In the genomic region with DNA sequence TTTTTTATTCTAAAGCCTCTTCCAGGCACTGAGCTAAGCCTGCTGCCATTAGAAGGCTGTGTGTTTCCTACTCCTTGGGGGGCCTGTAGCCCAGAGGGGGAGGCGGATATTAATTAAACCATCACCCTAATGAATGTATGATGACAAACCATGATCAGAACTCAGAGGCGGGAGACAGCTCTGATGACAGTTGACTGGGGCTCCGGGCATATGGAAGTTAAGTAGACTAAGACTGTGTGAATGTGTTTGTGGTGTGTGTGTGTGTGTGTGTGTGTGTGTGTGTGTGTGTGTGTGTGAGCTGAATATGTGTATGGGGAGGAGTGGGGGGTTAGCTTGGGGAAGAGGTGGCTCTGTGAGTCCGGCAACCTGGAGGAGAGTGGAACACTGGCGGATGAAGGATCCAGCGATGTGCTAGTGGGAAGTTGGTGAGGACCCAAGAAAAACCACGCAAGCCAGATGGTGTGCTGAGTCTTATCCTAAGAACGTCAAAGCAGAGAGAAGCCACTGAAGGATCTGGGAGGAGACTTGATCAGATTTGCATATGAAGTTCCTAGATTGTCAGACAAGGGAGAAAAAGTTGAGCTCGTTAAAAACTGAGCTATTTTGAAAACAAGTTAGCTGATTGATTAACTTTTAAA, we compare ENCODE assay signal across 17 mouse cellular contexts.
DNase-seq lines count a peak whose midpoint lies in the region; ATAC-seq and TF ChIP-seq lines count a peak whose summit lies in the region.
"Had no signal": no experiment of that assay in that cellular context is flagged by ENCODE, and none has a peak within 500 bp of the region (broad histone marks: within the 10 kb centered on the region; RNA-seq: fewer than 3 reads in every experiment).

No protein-coding gene starts in this region.

- H3K9me3 ChIP-seq in intestine, postnatal 0 days (ENCODE audit: control insufficient read depth) = no peaks in the 10 kb centered on the region
- H3K9me3 ChIP-seq: embryonic facial prominence, embryonic 12.5 days; kidney, embryonic 15.5 days; lung, embryonic 15.5 days; neural tube, embryonic 12.5 days had no signal

- no peak for TF ChIP-seq CTCF in intestine, postnatal 0 days (IDR thresholded peaks at IDR 0.05; ENCODE audit: low read depth)

- peak; percentile 19 for DNase-seq in lung, postnatal 10 days
- no peak for DNase-seq in lung, postnatal 14 days
- peak; percentile 41 to 53 for DNase-seq in frontal cortex, postnatal 14 days (ENCODE audit: low spot score in 2 of 2)
- peak; percentile 37 to 84 for DNase-seq in left cerebral cortex, adult 8-10 months (ENCODE audit: low spot score in 2 of 2)
- peak; percentile 91 for DNase-seq in telencephalon, adult 2 months (ENCODE audit: low read depth, low spot score)
- DNase-seq in adrenal gland, adult 8-10 months = no peak
- DNase-seq: adrenal gland, postnatal 14 days; cerebellum, postnatal 25 days; midbrain, embryonic 14.5 days; retina, postnatal 1 day; thymus, postnatal 4 days had no signal

- WGBS in intestine, postnatal 0 days = 78% methylated on average over 9 of the region's 9 CpGs

- H3K27me3 ChIP-seq in intestine, postnatal 0 days (replicated peaks; ENCODE audit: control insufficient read depth, insufficient read depth, low read length) = no peaks in the 10 kb centered on the region
- H3K27me3 ChIP-seq: CH12.LX; embryonic facial prominence, embryonic 12.5 days; kidney, embryonic 15.5 days; lung, embryonic 15.5 days; neural tube, embryonic 12.5 days had no signal

- no peak overlapping the region for H3K4me2 ChIP-seq in intestine, postnatal 0 days (replicated peaks; ENCODE audit: low read depth)
- H3K4me2 ChIP-seq: embryonic facial prominence, embryonic 12.5 days; kidney, embryonic 15.5 days; lung, embryonic 15.5 days; neural tube, embryonic 12.5 days had no signal

- H3K36me3 ChIP-seq in intestine, postnatal 0 days (ENCODE audit: control insufficient read depth, insufficient read depth) = no peaks in the 10 kb centered on the region
- H3K36me3 ChIP-seq: embryonic facial prominence, embryonic 12.5 days; kidney, embryonic 15.5 days; lung, embryonic 15.5 days; neural tube, embryonic 12.5 days had no signal

- H3K4me3 ChIP-seq in intestine, postnatal 0 days (ENCODE audit: low read depth, low read length) = no peak overlapping the region
- H3K4me3 ChIP-seq: embryonic facial prominence, embryonic 12.5 days; kidney, embryonic 15.5 days; lung, embryonic 15.5 days; neural tube, embryonic 12.5 days had no signal

- no peak overlapping the region for H3K9ac ChIP-seq in intestine, postnatal 0 days (ENCODE audit: low read depth, low read length)
- H3K9ac ChIP-seq: embryonic facial prominence, embryonic 12.5 days; kidney, embryonic 15.5 days; lung, embryonic 15.5 days; neural tube, embryonic 12.5 days had no signal

- no peak overlapping the region for H3K27ac ChIP-seq in intestine, postnatal 0 days (ENCODE audit: low read depth, low read length)
- H3K27ac ChIP-seq: embryonic facial prominence, embryonic 12.5 days; kidney, embryonic 15.5 days; lung, embryonic 15.5 days; neural tube, embryonic 12.5 days had no signal

- ATAC-seq in intestine, postnatal 0 days = no peak

- H3K4me1 ChIP-seq in intestine, postnatal 0 days (replicated peaks; ENCODE audit: control insufficient read depth, insufficient read depth, low read length) = no peaks in the 10 kb centered on the region
- H3K4me1 ChIP-seq: kidney, embryonic 15.5 days; neural tube, embryonic 12.5 days had no signal

Comparison
In these comparisons a context has a peak if more than half of its experiments do, and no peak if none do; other contexts are left out.
1. DNase-seq: peak in lung, postnatal 10 days (single experiment), frontal cortex, postnatal 14 days (2 of 2), left cerebral cortex, adult 8-10 months (2 of 2) and telencephalon, adult 2 months (single experiment); none in lung, postnatal 14 days (single experiment) and adrenal gland, adult 8-10 months (single experiment).